14 mouse cellular contexts compared by ENCODE assay signal in the genomic region with DNA sequence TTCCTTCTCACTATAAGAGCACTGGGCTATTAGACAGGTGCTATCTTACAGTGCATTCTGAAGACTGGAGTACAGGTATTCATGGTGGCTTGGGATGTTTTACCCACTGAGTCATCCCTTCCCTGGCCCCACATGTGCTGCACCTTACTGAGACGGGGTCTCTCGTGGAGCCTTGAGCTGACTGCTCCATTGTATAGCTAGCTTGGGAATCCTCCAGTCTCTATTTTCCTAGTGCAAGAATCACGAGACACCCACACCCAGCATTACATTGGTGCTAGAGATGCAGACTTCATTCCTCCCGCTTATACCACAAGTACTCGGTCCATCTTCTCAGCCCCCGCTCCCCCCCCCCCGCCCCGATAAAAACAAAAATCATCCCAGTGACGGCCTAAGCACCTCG. TPM values are rescaled to one million over a fixed set of nuclear protein-coding genes. Genes with fewer than 3 reads are reported as not detected.
DNase-seq lines count a peak whose midpoint lies in the region; ATAC-seq and TF ChIP-seq lines count a peak whose summit lies in the region.
"Had no signal": no experiment of that assay in that cellular context is flagged by ENCODE, and none has a peak within 500 bp of the region (broad histone marks: within the 10 kb centered on the region; RNA-seq: fewer than 3 reads in every experiment).

No protein-coding gene starts in this region.

- H3K4me3 ChIP-seq in forebrain, embryonic 10.5 days: no peak overlapping the region
- no peak overlapping the region for H3K4me3 ChIP-seq in forebrain, postnatal 0 days (ENCODE audit: low read depth, low read length)
- H3K4me3 ChIP-seq in hindbrain, embryonic 12.5 days: no peak overlapping the region
- no peak overlapping the region for H3K4me3 ChIP-seq in hindbrain, postnatal 0 days (ENCODE audit: low read length)
- no peak overlapping the region for H3K4me3 ChIP-seq in midbrain, embryonic 10.5 days
- H3K4me3 ChIP-seq in midbrain, embryonic 15.5 days: no peak overlapping the region
- H3K4me3 ChIP-seq in stomach, embryonic 15.5 days (replicated peaks): no peak overlapping the region
- H3K4me3 ChIP-seq: layer of hippocampus, adult 2 months had no signal

- 0 out of 2 replicates have a peak, but pooled peaks cover 4% of the 10 kb centered on the region for H3K9me3 ChIP-seq in forebrain, embryonic 10.5 days
- H3K9me3 ChIP-seq in forebrain, postnatal 0 days (ENCODE audit: low read length): no peaks in the 10 kb centered on the region
- no peaks in the 10 kb centered on the region for H3K9me3 ChIP-seq in hindbrain, embryonic 12.5 days (replicated peaks)
- no peaks in the 10 kb centered on the region for H3K9me3 ChIP-seq in hindbrain, postnatal 0 days (ENCODE audit: low read length)
- no peaks in the 10 kb centered on the region for H3K9me3 ChIP-seq in midbrain, embryonic 10.5 days (replicated peaks)
- no peaks in the 10 kb centered on the region for H3K9me3 ChIP-seq in midbrain, embryonic 15.5 days
- H3K9me3 ChIP-seq in stomach, embryonic 15.5 days: no peaks in the 10 kb centered on the region

- H3K36me3 ChIP-seq in forebrain, embryonic 10.5 days (replicated peaks): no peaks in the 10 kb centered on the region
- no peaks in the 10 kb centered on the region for H3K36me3 ChIP-seq in forebrain, postnatal 0 days (ENCODE audit: insufficient read depth)
- no peaks in the 10 kb centered on the region for H3K36me3 ChIP-seq in hindbrain, embryonic 12.5 days
- H3K36me3 ChIP-seq in hindbrain, postnatal 0 days (ENCODE audit: insufficient read depth, low read length): no peaks in the 10 kb centered on the region
- H3K36me3 ChIP-seq in midbrain, embryonic 10.5 days: no peaks in the 10 kb centered on the region
- no peaks in the 10 kb centered on the region for H3K36me3 ChIP-seq in midbrain, embryonic 15.5 days (replicated peaks)
- H3K36me3 ChIP-seq in stomach, embryonic 15.5 days: no peaks in the 10 kb centered on the region

- no peak for TF ChIP-seq CTCF in forebrain, postnatal 0 days (IDR thresholded peaks at IDR 0.05; ENCODE audit: low read depth)
- no peak for TF ChIP-seq CTCF in hindbrain, postnatal 0 days (IDR thresholded peaks at IDR 0.05; ENCODE audit: low read depth)

- no peak for ATAC-seq in forebrain, postnatal 0 days
- ATAC-seq in hindbrain, embryonic 12.5 days (ENCODE audit: low FRiP score): no peak
- ATAC-seq in hindbrain, postnatal 0 days: no peak
- ATAC-seq in midbrain, embryonic 15.5 days (replicated peaks): no peak
- ATAC-seq in stomach, embryonic 15.5 days (ENCODE audit: insufficient read depth, low FRiP score, low read depth): no peak
- ATAC-seq: forebrain, embryonic 14.5 days had no signal

- no peak overlapping the region for H3K9ac ChIP-seq in forebrain, postnatal 0 days
- no peak overlapping the region for H3K9ac ChIP-seq in hindbrain, embryonic 12.5 days
- H3K9ac ChIP-seq in hindbrain, postnatal 0 days (replicated peaks; ENCODE audit: low read length): no peak overlapping the region
- no peak overlapping the region for H3K9ac ChIP-seq in midbrain, embryonic 15.5 days
- H3K9ac ChIP-seq in stomach, embryonic 15.5 days: no peak overlapping the region

- no peak for DNase-seq in forebrain, embryonic 10.5 days (ENCODE audit: extremely low spot score, low spot score)
- no peak for DNase-seq in forebrain, postnatal 0 days
- no peak for DNase-seq in hindbrain, postnatal 0 days (ENCODE audit: low spot score)
- no peak for DNase-seq in midbrain, embryonic 10.5 days (ENCODE audit: low spot score)
- DNase-seq in layer of hippocampus, postnatal 36 days: no peak
- DNase-seq: cerebellum, adult 8-10 months; gastrocnemius, postnatal 14 days; thymus, postnatal 14 days had no signal

- no peak overlapping the region for H3K4me2 ChIP-seq in forebrain, postnatal 0 days (ENCODE audit: low read depth)
- H3K4me2 ChIP-seq in hindbrain, embryonic 12.5 days (replicated peaks): no peak overlapping the region
- no peak overlapping the region for H3K4me2 ChIP-seq in hindbrain, postnatal 0 days (ENCODE audit: low read depth, low read length)
- no peak overlapping the region for H3K4me2 ChIP-seq in midbrain, embryonic 15.5 days
- no peak overlapping the region for H3K4me2 ChIP-seq in stomach, embryonic 15.5 days

- peak overlapping the region; percentile 90 for H3K27ac ChIP-seq in forebrain, embryonic 10.5 days
- no peak overlapping the region for H3K27ac ChIP-seq in forebrain, postnatal 0 days (ENCODE audit: low read depth, low read length)
- H3K27ac ChIP-seq in hindbrain, embryonic 12.5 days: 0 out of 2 replicates have a peak overlapping the region, but pooled peaks have one; percentile 74
- H3K27ac ChIP-seq in hindbrain, postnatal 0 days: no peak overlapping the region
- H3K27ac ChIP-seq in midbrain, embryonic 10.5 days (replicated peaks): peak overlapping the region; percentile 88
- no peak overlapping the region for H3K27ac ChIP-seq in midbrain, embryonic 15.5 days
- H3K27ac ChIP-seq in stomach, embryonic 15.5 days: peak overlapping the region; percentile 83
- H3K27ac ChIP-seq: layer of hippocampus, adult 2 months had no signal

- H3K27me3 ChIP-seq in forebrain, embryonic 10.5 days (ENCODE audit: poor library complexity, severe bottlenecking): 0 out of 2 replicates have a peak, but pooled peaks cover 4% of the 10 kb centered on the region
- no peaks in the 10 kb centered on the region for H3K27me3 ChIP-seq in forebrain, postnatal 0 days (ENCODE audit: insufficient read depth, low read length)
- 0 out of 2 replicates have a peak, but pooled peaks cover 5% of the 10 kb centered on the region for H3K27me3 ChIP-seq in hindbrain, embryonic 12.5 days
- no peaks in the 10 kb centered on the region for H3K27me3 ChIP-seq in hindbrain, postnatal 0 days (ENCODE audit: insufficient read depth, low read length)
- H3K27me3 ChIP-seq in midbrain, embryonic 10.5 days (ENCODE audit: low read depth, poor library complexity, severe bottlenecking): no peaks in the 10 kb centered on the region
- no peaks in the 10 kb centered on the region for H3K27me3 ChIP-seq in midbrain, embryonic 15.5 days (replicated peaks)
- no peaks in the 10 kb centered on the region for H3K27me3 ChIP-seq in stomach, embryonic 15.5 days (replicated peaks)

- H3K4me1 ChIP-seq in forebrain, embryonic 10.5 days: peaks cover 62% of the 10 kb centered on the region
- H3K4me1 ChIP-seq in forebrain, postnatal 0 days (ENCODE audit: insufficient read depth): peaks cover 11% of the 10 kb centered on the region; the same call in 1 of the 2 replicates
- H3K4me1 ChIP-seq in hindbrain, embryonic 12.5 days: peaks cover 30% of the 10 kb centered on the region
- H3K4me1 ChIP-seq in hindbrain, postnatal 0 days (ENCODE audit: insufficient read depth, low read length): no peaks in the 10 kb centered on the region; the same call in none of the 2 replicates
- peaks cover 54% of the 10 kb centered on the region for H3K4me1 ChIP-seq in midbrain, embryonic 10.5 days
- H3K4me1 ChIP-seq in midbrain, embryonic 15.5 days: peaks cover 11% of the 10 kb centered on the region; the same call in 1 of the 2 replicates
- peaks cover 22% of the 10 kb centered on the region for H3K4me1 ChIP-seq in stomach, embryonic 15.5 days

- WGBS in forebrain, embryonic 10.5 days: 73% methylated on average over 10 of the region's 10 CpGs
- 75% methylated on average over 10 of the region's 10 CpGs for WGBS in forebrain, postnatal 0 days
- WGBS in hindbrain, embryonic 12.5 days: 85% methylated on average over 10 of the region's 10 CpGs
- 87% methylated on average over 10 of the region's 10 CpGs for WGBS in hindbrain, postnatal 0 days
- WGBS in midbrain, embryonic 10.5 days: 87% methylated on average over 10 of the region's 10 CpGs
- 86% methylated on average over 10 of the region's 10 CpGs for WGBS in midbrain, embryonic 15.5 days
- WGBS in stomach, embryonic 15.5 days: 85% methylated on average over 10 of the region's 10 CpGs

RNA-seq across cellular contexts. Expression of gene Cfap161, which starts 17.9 kb away (rescaled TPM):
- 0.12 TPM in 1 of 2 replicates, not detected in the other for polyA plus RNA-seq in forebrain, embryonic 10.5 days (2016; fragmentation: Nextera tagmentation; extraction: Ambion mirVana)
- total RNA-seq in forebrain, postnatal 0 days (2014; rRNA removed): 2.3 and 2.7 TPM in 2 replicates
- polyA plus RNA-seq in forebrain, postnatal 0 days (2015; fragmentation: Nextera tagmentation; extraction: Ambion mirVana): 2.9 and 3.9 TPM in 2 replicates
- polyA plus RNA-seq in hindbrain, embryonic 12.5 days (2016; fragmentation: Nextera tagmentation; extraction: Ambion mirVana): 0.94 and 1.0 TPM in 2 replicates
- total RNA-seq in hindbrain, postnatal 0 days (2014; rRNA removed): 1.2 and 2.5 TPM in 2 replicates
- 2.1 and 2.2 TPM in 2 replicates for polyA plus RNA-seq in hindbrain, postnatal 0 days (2015; fragmentation: Nextera tagmentation; extraction: Ambion mirVana)
- polyA plus RNA-seq in midbrain, embryonic 10.5 days (2016; fragmentation: Nextera tagmentation; extraction: Ambion mirVana): 0.09 TPM in 1 of 2 replicates, not detected in the other
- 1.5 and 2.2 TPM in 2 replicates for polyA plus RNA-seq in midbrain, embryonic 15.5 days (2015; fragmentation: Nextera tagmentation; extraction: Ambion mirVana)
- polyA plus RNA-seq in stomach, embryonic 15.5 days (2015; fragmentation: Nextera tagmentation; extraction: Ambion mirVana): 0.32 TPM in 1 of 2 replicates, not detected in the other
- 1 to 10 TPM; 1.7 TPM for total RNA-seq in layer of hippocampus, postnatal 36 days (2021)
- total RNA-seq: gastrocnemius, postnatal 14 days; monocyte, adult 5-6 weeks had no signal

Comparison
In these comparisons a context has a peak if more than half of its experiments do, and no peak if none do; other contexts are left out.
1. H3K27ac ChIP-seq: peak in forebrain, embryonic 10.5 days (single experiment), hindbrain, embryonic 12.5 days (single experiment), midbrain, embryonic 10.5 days (single experiment) and stomach, embryonic 15.5 days (single experiment); none in forebrain, postnatal 0 days (single experiment), hindbrain, postnatal 0 days (single experiment) and midbrain, embryonic 15.5 days (single experiment).